Mouse (Mus musculus) ES-Bruce4 (cell line): ENCODE measurements around the gene Psmb7. TPM values are rescaled to one million over a fixed set of nuclear protein-coding genes. Genes with fewer than 3 reads are reported as not detected.

ENCODE experiments used
- H3K27ac ChIP-seq: 2 replicates; pipeline ENCODE4 v1.5.1; 2012; ENCODE audit warnings: low read length, inconsistent platforms; ENCODE audit not compliant: insufficient read depth
- H3K27me3 ChIP-seq: 2 replicates; pipeline ENCODE4 v1.6.1; 2012; ENCODE audit warnings: mild to moderate bottlenecking, low read length, inconsistent platforms; ENCODE audit not compliant: control insufficient read depth, poor library complexity, insufficient read depth, severe bottlenecking
- H3K36me3 ChIP-seq: 2 replicates; pipeline ENCODE4 v1.6.1; 2012; ENCODE audit warnings: inconsistent platforms, mild to moderate bottlenecking, low read length, moderate library complexity; ENCODE audit not compliant: control insufficient read depth, poor library complexity, insufficient read depth, severe bottlenecking
- H3K4me1 ChIP-seq: one replicate; pipeline ENCODE4 v1.8.1; 2011; ENCODE audit warnings: low read length; ENCODE audit not compliant: control insufficient read depth, insufficient read depth
- H3K4me3 ChIP-seq: 2 replicates; pipeline ENCODE4 v1.5.1; 2011; ENCODE audit warnings: low read depth, mild to moderate bottlenecking, low read length
- H3K9ac ChIP-seq: 2 replicates; pipeline ENCODE4 v1.6.1; 2012; ENCODE audit warnings: low read depth, mild to moderate bottlenecking, inconsistent platforms; ENCODE audit not compliant: poor library complexity, severe bottlenecking
- H3K9me3 ChIP-seq: replicated peaks from 2 replicates; pipeline ENCODE4 v1.6.1; 2012; ENCODE audit warnings: mild to moderate bottlenecking, low read length, inconsistent platforms; ENCODE audit not compliant: control insufficient read depth, poor library complexity, insufficient read depth, severe bottlenecking
- CTCF ChIP-seq: IDR thresholded peaks from one replicate; pipeline ENCODE4 v1.8.1; 2011; ENCODE audit warnings: low read depth, low read length
- EP300 ChIP-seq: IDR thresholded peaks from 2 replicates; pipeline ENCODE4 v1.6.1; 2011; ENCODE audit warnings: low read depth, low read length; ENCODE audit not compliant: insufficient read depth
- POLR2A ChIP-seq: IDR thresholded peaks from one replicate; pipeline ENCODE4 v1.8.1; 2011; ENCODE audit warnings: low read length; ENCODE audit not compliant: insufficient read depth
- polyA plus RNA-seq: library from polyadenylated mRNA; stranded (reverse); fragments of >200 nt; gene quantifications from 2 replicates; pipeline ENCODE4 v1.2.4, GENCODE M21; 2011; ENCODE audit warnings: low read depth; ENCODE audit not compliant: missing spikeins, insufficient read depth, insufficient read length

The Psmb7 gene
- polyA plus RNA-seq, 1 experiment: 306 TPM

- Histone ChIP-seq H3K4me3 (no peak overlapping the region), H3K36me3 (peaks cover 24% of the 10 kb centered on the region), H3K9ac (no peak overlapping the region), H3K27me3 (no peaks in the 10 kb centered on the region), H3K4me1 (no peaks in the 10 kb centered on the region), H3K9me3 (peaks cover 4% of the 10 kb centered on the region; the same call in 1 of the 2 replicates), H3K27ac (no peak overlapping the region)
- TF ChIP-seq EP300: no peak
- no peak for TF ChIP-seq CTCF
- no peak for TF ChIP-seq POLR2A
Measured at GRCm38 (mm10) chr2:38610161-38610560, 33.7 kb downstream of the Psmb7 start.

DNA sequence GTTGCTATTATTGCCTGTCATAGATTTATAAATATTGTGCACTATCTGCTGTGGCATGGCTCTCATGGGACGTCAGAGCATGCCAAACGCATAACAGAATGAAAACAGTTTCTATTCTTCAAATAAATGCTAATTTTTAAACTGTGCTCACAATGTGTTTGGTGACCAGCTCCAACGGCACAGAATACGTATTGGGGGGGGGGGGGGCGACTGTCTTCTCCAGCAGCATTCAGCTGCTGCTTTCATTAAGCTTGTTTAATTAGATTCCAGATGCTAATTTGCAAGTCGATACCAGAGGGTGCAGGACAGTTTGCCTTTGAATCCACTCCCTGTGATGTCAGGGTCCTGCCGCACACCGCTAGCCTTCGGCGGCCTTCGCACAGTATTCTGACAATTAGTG, 34.6 kb downstream of the Psmb7 start:
- H3K4me3 ChIP-seq: no peak overlapping the region
- peaks cover 24% of the 10 kb centered on the region for H3K36me3 ChIP-seq
- peaks cover 4% of the 10 kb centered on the region; the same call in 1 of the 2 replicates for H3K9me3 ChIP-seq
- no peak for TF ChIP-seq CTCF
- H3K27ac ChIP-seq: no peak overlapping the region
- H3K27me3 ChIP-seq: no peaks in the 10 kb centered on the region
- H3K9ac ChIP-seq: no peak overlapping the region
- no peaks in the 10 kb centered on the region for H3K4me1 ChIP-seq

- Histone ChIP-seq H3K4me3 (no peak overlapping the region), H3K27me3 (no peaks in the 10 kb centered on the region), H3K27ac (no peak overlapping the region), H3K9ac (no peak overlapping the region), H3K4me1 (no peaks in the 10 kb centered on the region), H3K9me3 (peaks cover 4% of the 10 kb centered on the region; the same call in 1 of the 2 replicates), H3K36me3 (peaks cover 24% of the 10 kb centered on the region)
- TF ChIP-seq POLR2A: no peak
- no peak for TF ChIP-seq CTCF
- TF ChIP-seq EP300: no peak
Measured at GRCm38 (mm10) chr2:38608831-38609309, 35.0 kb downstream of the Psmb7 start.

GRCm38 (mm10) chr2:38607716-38608115, 36.2 kb downstream of the Psmb7 start:
- Histone ChIP-seq H3K36me3 (peaks cover 21% of the 10 kb centered on the region), H3K27ac (no peak overlapping the region), H3K9me3 (peaks cover 4% of the 10 kb centered on the region; the same call in 1 of the 2 replicates), H3K4me3 (no peak overlapping the region), H3K4me1 (no peaks in the 10 kb centered on the region), H3K27me3 (no peaks in the 10 kb centered on the region), H3K9ac (no peak overlapping the region)
- no peak for TF ChIP-seq CTCF
- no peak for TF ChIP-seq POLR2A
- no peak for TF ChIP-seq EP300

GRCm38 (mm10) chr2:38600842-38601241, 43.0 kb downstream of the Psmb7 start:
- H3K36me3 ChIP-seq: peaks cover 9% of the 10 kb centered on the region
- no peak overlapping the region for H3K27ac ChIP-seq
- no peak overlapping the region for H3K9ac ChIP-seq
- no peak overlapping the region for H3K4me3 ChIP-seq
- H3K9me3 ChIP-seq: no peaks in the 10 kb centered on the region
- H3K4me1 ChIP-seq: no peaks in the 10 kb centered on the region
- TF ChIP-seq EP300 (no peak), CTCF (no peak), POLR2A (no peak)
- H3K27me3 ChIP-seq: no peaks in the 10 kb centered on the region

DNA sequence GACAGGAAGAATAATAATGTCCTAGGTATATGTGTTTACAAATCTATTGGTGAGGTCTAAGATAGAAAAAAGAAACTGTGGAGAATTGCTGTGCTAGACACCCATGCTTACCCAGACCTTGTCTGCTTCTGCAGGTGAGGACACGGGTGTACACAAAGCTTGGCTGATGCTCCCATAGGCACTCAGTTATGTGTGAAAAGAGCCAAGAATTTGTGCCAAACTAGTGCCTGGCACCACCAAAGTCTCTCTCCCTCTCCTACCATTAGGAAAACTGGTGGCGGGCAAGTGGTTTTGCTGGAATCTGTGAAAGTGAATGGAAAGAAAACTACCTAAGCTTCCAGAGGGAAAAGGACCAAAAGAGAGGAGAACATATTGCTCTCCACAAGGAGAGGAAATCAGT, 45.5 kb downstream of the Psmb7 start:
- Histone ChIP-seq H3K9me3 (no peaks in the 10 kb centered on the region), H3K27me3 (no peaks in the 10 kb centered on the region), H3K9ac (no peak overlapping the region), H3K4me3 (no peak overlapping the region), H3K27ac (no peak overlapping the region), H3K4me1 (no peaks in the 10 kb centered on the region), H3K36me3 (peaks cover 11% of the 10 kb centered on the region)
- TF ChIP-seq POLR2A: no peak
- no peak for TF ChIP-seq CTCF
- TF ChIP-seq EP300: no peak
